Mouse (Mus musculus): Measurements from ENCODE around the gene Sdc3. TPM values are rescaled to one million over a fixed set of nuclear protein-coding genes. Genes with fewer than 3 reads are reported as not detected.

Gene Sdc3
- total and polyA plus RNA-seq, 3 experiments, result 0.14 to 0.30 TPM; not detected in 1

DNA sequence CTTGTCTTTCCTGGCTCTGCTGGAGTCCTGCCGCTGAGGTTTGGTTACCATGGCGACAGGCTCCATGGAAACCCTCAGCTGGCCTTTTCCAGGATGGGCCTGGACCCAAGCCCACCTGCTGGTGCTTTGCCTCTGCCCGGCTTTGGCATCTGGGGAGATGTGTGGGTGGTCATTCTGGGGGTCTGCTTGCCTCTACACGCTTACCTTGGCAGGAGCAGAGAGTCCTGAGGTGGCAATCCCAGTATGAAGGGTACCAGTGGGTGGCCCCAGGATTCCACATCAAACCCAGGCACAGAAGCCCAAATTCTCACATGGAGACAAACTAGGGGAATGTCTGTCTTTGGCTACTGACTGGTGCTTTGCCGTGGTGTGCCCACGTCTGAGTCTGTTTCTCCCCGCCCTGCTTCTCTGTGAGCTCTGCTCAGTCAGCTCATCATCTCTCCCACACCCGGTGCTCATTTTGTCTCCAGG is 73.6 kb downstream of the Sdc3 start:
- Histone ChIP-seq H3K9me3 (replicated peaks; ENCODE audit: low read length) (peaks cover 6% of the 10 kb centered on the region), H3K4me1 (ENCODE audit: control insufficient read depth in 1 of 2, insufficient read depth in 2 of 2) (peaks cover 0 to 3% of the 10 kb centered on the region in 2 experiments; a peak in 1 of 4 replicates), H3K9ac (ENCODE audit: insufficient read depth, low read depth) (no peak overlapping the region), H3K36me3 (replicated peaks in 1 of 2; ENCODE audit: control insufficient read depth in 1 of 2, insufficient read depth in 1 of 2, low read length in 1 of 2) (no peaks in the 10 kb centered on the region), H3K79me2 (replicated peaks; ENCODE audit: control insufficient read depth, extremely low read depth, insufficient read depth, poor library complexity, severe bottlenecking) (no peaks in the 10 kb centered on the region), H3K4me2 (ENCODE audit: insufficient read depth, low read depth, poor library complexity, severe bottlenecking) (no peak overlapping the region), H3K27me3 (replicated peaks) (peaks cover 90% of the 10 kb centered on the region), H3K27ac (ENCODE audit: insufficient read depth, low read depth) (no peak overlapping the region), H3K4me3 (replicated peaks in 1 of 3; ENCODE audit: low read depth in 2 of 3, low read length in 2 of 3, poor library complexity in 1 of 3) (no peak overlapping the region)
- DNase-seq (ENCODE audit: extremely low read depth), result no peak
- dilution Hi-C loops (cut with MboI; ENCODE audit: extremely low pct_ligation_motif_present, extremely low pct_unique_long_range_greater_than_20kb, low sequenced_read_pairs) (no loop called here), in situ Hi-C loops (cut with MboI; ENCODE audit: low pct_ligation_motif_present, low pct_unique_long_range_greater_than_20kb, low sequenced_read_pairs) (no loop called here)
- TF ChIP-seq MAFK (IDR thresholded peaks at IDR 0.05; ENCODE audit: insufficient replicate concordance, low read length) (no peak), MEF2A (IDR thresholded peaks at IDR 0.05; ENCODE audit: borderline replicate concordance, low read depth, low read length) (no peak), USF1 (IDR thresholded peaks at IDR 0.05; ENCODE audit: low read depth, low read length) (no peak), RAD21 (IDR thresholded peaks at IDR 0.05; ENCODE audit: low read depth, low read length) (no peak), HCFC1 (IDR thresholded peaks at IDR 0.05; ENCODE audit: low read depth, low read length) (no peak), PAX5 (IDR thresholded peaks at IDR 0.05; ENCODE audit: low read length) (no peak), MYC (IDR thresholded peaks at IDR 0.05; ENCODE audit: low read depth, low read length) (no peak), GABPA (IDR thresholded peaks at IDR 0.05; ENCODE audit: insufficient replicate concordance, low read depth, low read length) (no peak), CHD1 (IDR thresholded peaks at IDR 0.05; ENCODE audit: low read depth, low read length) (no peak), NRF1 (IDR thresholded peaks at IDR 0.05; ENCODE audit: low read depth, low read length) (no peak), POLR2A (IDR thresholded peaks at IDR 0.05; ENCODE audit: low read depth, low read length) (no peak), BHLHE40 (IDR thresholded peaks at IDR 0.05; ENCODE audit: low read depth, low read length) (no peak), RCOR1 (conservative IDR thresholded peaks at IDR 0.05; ENCODE audit: low read depth, low read length) (no peak), ZKSCAN1 (IDR thresholded peaks at IDR 0.05; ENCODE audit: borderline replicate concordance, low read depth, low read length) (no peak), CHD2 (IDR thresholded peaks at IDR 0.05; ENCODE audit: low read length) (no peak)

DNA sequence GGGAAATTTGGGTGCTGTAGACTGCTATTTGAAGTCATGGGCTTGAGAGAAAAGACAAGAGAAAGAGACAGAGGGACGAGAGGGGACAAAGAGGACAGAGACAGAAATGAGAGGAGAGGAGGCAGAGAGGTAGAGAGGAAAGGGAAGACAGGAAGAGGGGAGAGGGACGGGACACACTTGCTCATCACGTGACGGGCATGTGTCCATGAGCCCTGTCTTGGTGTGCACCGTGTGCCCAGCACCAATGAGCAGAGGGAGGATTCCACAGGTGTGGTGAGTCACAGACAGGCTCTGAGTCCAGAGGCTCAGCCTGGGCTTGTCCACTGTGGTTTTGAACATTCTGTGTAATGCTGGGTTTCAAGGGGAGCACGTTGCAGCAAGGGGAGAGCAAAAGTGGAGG is 75.6 kb downstream of the Sdc3 start:
- H3K4me1 ChIP-seq (ENCODE audit: control insufficient read depth in 1 of 2, insufficient read depth in 2 of 2), result peaks cover 0 to 3% of the 10 kb centered on the region in 2 experiments; a peak in 1 of 4 replicates
- no peak overlapping the region for H3K9ac ChIP-seq (ENCODE audit: insufficient read depth, low read depth)
- DNase-seq (ENCODE audit: extremely low read depth), result no peak
- no peak overlapping the region for H3K27ac ChIP-seq (ENCODE audit: insufficient read depth, low read depth)
- H3K27me3 ChIP-seq (replicated peaks), result peaks cover 89% of the 10 kb centered on the region
- no peak overlapping the region for H3K4me2 ChIP-seq (ENCODE audit: insufficient read depth, low read depth, poor library complexity, severe bottlenecking)
- TF ChIP-seq ZMIZ1 (IDR thresholded peaks at IDR 0.05; ENCODE audit: low read depth, low read length) (no peak), TCF12 (IDR thresholded peaks at IDR 0.05; ENCODE audit: low read depth, low read length) (no peak), BHLHE40 (IDR thresholded peaks at IDR 0.05; ENCODE audit: low read depth, low read length) (peak; percentile 63)
- peaks cover 9% of the 10 kb centered on the region for H3K9me3 ChIP-seq (replicated peaks; ENCODE audit: low read length)
- in situ Hi-C loops (cut with MboI; ENCODE audit: low pct_ligation_motif_present, low pct_unique_long_range_greater_than_20kb, low sequenced_read_pairs), result no loop called here
- H3K79me2 ChIP-seq (replicated peaks; ENCODE audit: control insufficient read depth, extremely low read depth, insufficient read depth, poor library complexity, severe bottlenecking), result no peaks in the 10 kb centered on the region
- no peak overlapping the region for H3K4me3 ChIP-seq (replicated peaks in 1 of 3; ENCODE audit: low read depth in 2 of 3, low read length in 2 of 3, poor library complexity in 1 of 3)
- H3K36me3 ChIP-seq (replicated peaks in 1 of 2; ENCODE audit: control insufficient read depth in 1 of 2, insufficient read depth in 1 of 2, low read length in 1 of 2), result no peaks in the 10 kb centered on the region
- dilution Hi-C loops (cut with MboI; ENCODE audit: extremely low pct_ligation_motif_present, extremely low pct_unique_long_range_greater_than_20kb, low sequenced_read_pairs), result no loop called here
